Mouse (Mus musculus) embryonic stem cell, embryonic (primary cell): ENCODE results near the gene Nlk.

Source experiments
- CTCF ChIA-PET, 4 experiments: fragments of 300-600 bp in 2 of 4; fragments of 350-600 bp in 2 of 4; sonication (Branson Sonifier 250); formaldehyde crosslinking; loops; one replicate each; lab custom pipeline; 2022; ENCODE audit warnings: inconsistent platforms in 2 of 4; lab: Charles Lee
- POLR2A ChIA-PET, 4 experiments: fragments of 300-600 bp in 2 of 4; fragments of 350-600 bp in 2 of 4; sonication (Branson Sonifier 250); formaldehyde crosslinking; loops; one replicate each; lab custom pipeline; 2022; ENCODE audit warnings: antibody characterized with exemption in 4 of 4, inconsistent platforms in 1 of 4; lab: Charles Lee

Nlk gene

DNA sequence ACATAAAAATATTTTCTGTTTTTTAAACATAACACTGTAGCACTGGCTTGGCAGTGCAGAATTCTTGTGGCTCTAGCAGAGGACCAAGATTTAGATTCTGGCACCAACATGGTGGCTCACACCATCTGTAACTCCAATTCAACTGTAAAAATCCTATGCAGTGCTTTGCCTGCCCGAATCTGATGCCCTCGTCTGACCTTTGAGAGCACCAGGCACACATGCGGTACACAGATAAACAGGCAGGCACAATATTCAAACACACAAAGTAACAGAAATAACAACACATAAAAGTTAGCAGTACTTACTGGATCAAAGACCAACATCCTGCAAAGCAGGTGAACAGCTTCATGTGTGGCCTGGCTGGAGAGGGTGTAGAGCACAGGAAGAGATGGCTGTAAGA is 122.6 kb downstream of the Nlk start:
- CTCF ChIA-PET: interaction anchor here in 2 of 4 experiments (0.6 to 2.5 kb wide), 5 partner anchors 14 to 119 kb away, joined by 3 to 11 read pairs (median 3); partner anchors contain the start of gene Tmem97 (in 1 of the 2)
- POLR2A ChIA-PET: interaction anchor here in 3 of 4 experiments (0.7 to 1.0 kb wide), 3 partner anchors 17 to 1202 kb away, joined by 3 read pairs; partner anchors contain the start of genes Ift20 (in 1 of the 3) and Tnfaip1 (in 1 of the 3)

GRCm38 (mm10) chr11:78574031-78574430 is 123.1 kb downstream of the Nlk start:
- CTCF ChIA-PET: interaction anchor here in 2 of 4 experiments (0.6 to 2.5 kb wide), 5 partner anchors 14 to 119 kb away, joined by 3 to 11 read pairs (median 4); partner anchors contain the start of gene Tmem97 (in 1 of the 2)
- POLR2A ChIA-PET: interaction anchor here in 3 of 4 experiments (0.6 to 1.0 kb wide), 3 partner anchors 11 to 1202 kb away, joined by 3 read pairs; partner anchors contain the start of genes Ift20 (in 1 of the 3) and Tnfaip1 (in 1 of the 3)

- POLR2A ChIA-PET: no interaction called here
- CTCF ChIA-PET: no interaction called here
Measured at GRCm38 (mm10) chr11:78571854-78572253, 125.3 kb downstream of the Nlk start.

- ChIA-PET POLR2A (no interaction called here), CTCF (interaction anchor here in 1 of 4 experiments (1.4 kb wide), 1 partner anchor 251 kb away, joined by 3 read pairs; no protein-coding TSS in a partner anchor)
Measured at GRCm38 (mm10) chr11:78571441-78571840, 125.7 kb downstream of the Nlk start.

DNA sequence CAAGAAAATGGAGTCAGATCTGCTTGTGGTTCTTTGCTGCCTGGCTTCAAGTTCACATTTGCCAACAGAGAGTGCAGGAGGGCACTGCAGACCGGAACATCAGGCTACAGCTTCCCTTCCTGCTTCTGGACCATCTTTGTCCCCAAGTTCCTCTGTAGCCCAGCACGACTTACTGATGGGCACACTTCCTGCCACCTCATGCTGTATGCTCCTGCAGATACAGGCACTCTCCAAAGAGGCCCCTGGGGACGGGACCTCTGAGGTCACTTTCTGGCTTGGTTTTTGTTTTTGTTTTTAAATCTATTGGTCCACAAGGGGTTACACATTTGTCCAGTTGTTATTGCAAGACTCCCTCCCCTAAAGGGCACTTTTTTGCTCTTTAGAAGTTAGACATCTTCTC is 127.4 kb downstream of the Nlk start:
- ChIA-PET POLR2A (no interaction called here), CTCF (no interaction called here)

- POLR2A ChIA-PET: interaction anchor here in 1 of 4 experiments (0.8 to 1.4 kb wide), 3 partner anchors 12 to 43 kb away, joined by 3 to 5 read pairs (median 3); no protein-coding TSS in a partner anchor
- CTCF ChIA-PET: interaction anchor here in 1 of 4 experiments (0.6 kb wide), 1 partner anchor 859 kb away, joined by 4 read pairs; no protein-coding TSS in a partner anchor
Measured at GRCm38 (mm10) chr11:78568827-78569226, 128.3 kb downstream of the Nlk start.

DNA sequence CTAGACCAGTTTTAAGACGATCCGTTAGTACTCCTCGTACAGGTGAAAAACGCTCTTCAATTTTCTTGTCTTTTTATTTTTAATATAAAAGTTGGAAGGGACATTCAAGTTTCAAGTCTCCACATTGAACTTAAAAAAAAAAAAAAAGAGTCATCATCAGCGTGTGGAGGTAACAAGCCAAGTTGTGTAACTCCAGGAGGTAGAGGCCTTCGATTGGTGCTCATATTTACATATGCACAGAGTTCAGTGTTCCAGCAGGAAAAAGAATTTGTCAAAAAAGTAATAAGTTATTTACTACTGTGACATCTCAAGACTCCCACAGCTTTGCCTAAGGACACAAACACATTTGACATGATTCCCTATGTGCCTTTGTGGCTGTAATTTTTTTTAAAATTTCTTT is 129.6 kb downstream of the Nlk start:
- CTCF ChIA-PET: interaction anchor here in 1 of 4 experiments (0.7 kb wide), 1 partner anchor 497 kb away, joined by 5 read pairs; no protein-coding TSS in a partner anchor
- POLR2A ChIA-PET: interaction anchor here in 2 of 4 experiments (0.6 to 1.3 kb wide), 4 partner anchors 10 to 181 kb away, joined by 3 to 6 read pairs (median 4); no protein-coding TSS in a partner anchor

DNA sequence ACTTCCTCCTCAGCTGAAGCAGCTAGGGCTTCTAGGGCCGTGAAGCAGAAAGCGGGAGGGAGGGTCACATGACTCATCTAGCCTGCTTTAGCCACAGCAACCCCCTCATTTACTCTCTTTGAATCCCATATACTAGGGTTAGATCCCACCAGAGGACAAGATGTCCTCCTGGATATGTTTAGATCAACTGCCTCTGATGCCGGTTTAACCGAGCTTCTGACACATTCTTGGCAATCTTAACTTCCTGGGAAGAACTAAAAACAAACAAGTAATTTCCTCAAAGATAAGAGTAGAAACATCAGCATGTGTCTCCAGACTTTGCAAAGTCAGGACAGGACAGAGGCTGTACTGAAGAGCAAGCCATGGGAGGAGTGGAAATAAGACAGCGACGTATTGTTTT is 130.4 kb downstream of the Nlk start:
- CTCF ChIA-PET: interaction anchor here in 1 of 4 experiments (0.7 kb wide), 1 partner anchor 9 kb away, joined by 3 read pairs; no protein-coding TSS in a partner anchor
- POLR2A ChIA-PET: interaction anchor here in 2 of 4 experiments (0.9 to 1.4 kb wide), 2 partner anchors 15 to 17 kb away, joined by 4 read pairs; no protein-coding TSS in a partner anchor

GRCm38 (mm10) chr11:78560447-78560846 is 136.7 kb downstream of the Nlk start:
- CTCF ChIA-PET: interaction anchor here (0.6 to 1.9 kb wide), 22 partner anchors 10 to 1431 kb away, joined by 3 to 11 read pairs (median 3); partner anchors contain the start of genes Sarm1 (in 1 of the 4) and Tmem97 (in 1 of the 4)
- POLR2A ChIA-PET: interaction anchor here (0.5 to 2.1 kb wide), 10 partner anchors 9 to 1172 kb away, joined by 3 to 12 read pairs (median 5); partner anchors contain the start of gene Tmem97 (in 2 of the 4)

- CTCF ChIA-PET: interaction anchor here in 3 of 4 experiments (0.6 to 0.9 kb wide), 5 partner anchors 9 to 399 kb away, joined by 3 read pairs; no protein-coding TSS in a partner anchor
- POLR2A ChIA-PET: interaction anchor here in 2 of 4 experiments (0.8 to 13.7 kb wide), 11 partner anchors 8 to 270 kb away, joined by 3 to 205 read pairs (median 3); partner anchors contain the start of genes Ift20 (in 1 of the 2) and Tnfaip1 (in 1 of the 2)
Measured at GRCm38 (mm10) chr11:78557241-78557640, 139.9 kb downstream of the Nlk start.

GRCm38 (mm10) chr11:78556070-78556469 is 141.1 kb downstream of the Nlk start:
- ChIA-PET CTCF (no interaction called here), POLR2A (interaction anchor here in 2 of 4 experiments (1.1 to 13.7 kb wide), 5 partner anchors 11 to 29 kb away, joined by 3 to 205 read pairs (median 4); partner anchors contain the start of genes Ift20 (in 2 of the 2) and Tnfaip1 (in 2 of the 2))

- CTCF ChIA-PET: interaction anchor here in 1 of 4 experiments (1.2 kb wide), 1 partner anchor 11 kb away, joined by 3 read pairs; no protein-coding TSS in a partner anchor
- POLR2A ChIA-PET: interaction anchor here in 2 of 4 experiments (1.5 to 13.7 kb wide), 4 partner anchors 11 to 19 kb away, joined by 3 to 205 read pairs (median 6); partner anchors contain the start of genes Ift20 (in 2 of the 2) and Tnfaip1 (in 2 of the 2)
Measured at GRCm38 (mm10) chr11:78555623-78556022, 141.6 kb downstream of the Nlk start.

DNA sequence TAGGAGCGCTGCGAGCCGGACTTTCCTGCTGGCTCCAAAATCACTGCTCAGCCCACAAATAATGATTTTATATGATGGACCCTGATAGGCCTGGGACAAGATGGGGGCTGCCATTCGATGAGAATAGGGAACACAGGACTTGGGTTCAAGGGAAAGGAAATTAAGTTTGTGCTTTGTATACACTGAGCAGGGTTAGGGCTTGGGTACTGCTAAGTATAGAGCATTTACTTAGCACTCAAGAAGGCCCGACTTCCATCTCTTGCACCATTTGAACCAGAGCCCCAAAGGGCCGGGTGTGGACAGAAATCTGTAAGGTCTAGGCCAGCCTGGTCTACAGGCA is 146.1 kb downstream of the Nlk start:
- POLR2A ChIA-PET: interaction anchor here in 3 of 4 experiments (0.5 to 13.7 kb wide), 27 partner anchors 8 to 464 kb away, joined by 3 to 205 read pairs (median 5); partner anchors contain the start of genes Ift20 (in 3 of the 3), Poldip2 (in 3 of the 3), Tmem199 (in 3 of the 3) and Tnfaip1 (in 3 of the 3)
- CTCF ChIA-PET: interaction anchor here in 1 of 4 experiments (1.4 kb wide), 1 partner anchor 23 kb away, joined by 3 read pairs; no protein-coding TSS in a partner anchor

DNA sequence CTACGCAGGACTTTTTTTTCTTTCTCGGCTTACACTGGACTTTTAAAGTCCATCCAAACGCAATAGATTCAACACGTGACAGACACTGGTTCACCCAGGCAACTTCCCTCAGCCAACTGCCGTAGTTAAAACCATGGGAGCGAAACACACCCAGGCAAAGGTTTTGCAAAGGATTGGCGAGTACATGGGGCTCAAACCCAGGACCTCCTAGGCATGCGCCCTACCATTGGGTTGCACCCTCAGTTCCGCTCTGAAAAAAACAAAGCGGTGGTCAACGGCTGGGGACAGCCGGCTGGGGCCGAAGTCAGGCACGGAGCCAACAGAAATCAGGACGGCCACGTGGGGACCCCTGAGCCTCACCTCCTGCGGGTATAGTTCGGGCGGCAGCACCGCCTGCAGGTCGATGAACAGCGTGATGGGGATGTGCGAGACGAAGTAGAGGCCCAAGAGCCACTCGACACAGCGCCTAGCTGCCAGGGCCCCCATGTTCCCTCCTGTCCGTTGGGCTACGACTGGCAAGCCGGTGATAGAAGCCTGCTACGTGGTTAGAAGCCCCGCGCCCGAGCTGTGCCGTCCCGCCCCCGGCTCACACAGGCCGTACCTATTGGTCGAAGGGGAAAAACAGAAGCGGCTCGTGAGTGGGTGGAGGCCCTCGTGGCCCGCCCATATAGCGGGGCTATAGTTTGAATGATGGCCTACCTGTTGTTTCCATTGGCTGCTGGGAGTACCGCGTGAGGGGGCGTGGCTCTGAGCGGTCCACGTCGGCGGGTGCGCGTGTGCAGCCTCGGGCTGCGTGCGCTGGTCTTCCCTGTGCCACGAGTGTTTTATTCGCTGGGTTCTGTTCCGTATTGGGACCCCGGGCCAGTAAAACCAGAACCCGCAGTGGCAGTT is 146.8 kb downstream of the Nlk start, which contains the start of gene Tmem97:
Tmem97 (minus strand) TSS at position 610 of the 891 bp plus-strand sequence.
- ChIA-PET POLR2A (interaction anchor here in 3 of 4 experiments (0.6 to 13.7 kb wide), 26 partner anchors 7 to 289 kb away, joined by 3 to 205 read pairs (median 4); partner anchors contain the start of genes Ift20 (in 3 of the 3), Poldip2 (in 3 of the 3), Tmem199 (in 3 of the 3) and Tnfaip1 (in 3 of the 3)), CTCF (interaction anchor here in 2 of 4 experiments (0.5 to 1.4 kb wide), 5 partner anchors 10 to 300 kb away, joined by 3 read pairs; no protein-coding TSS in a partner anchor)

- ChIA-PET POLR2A (interaction anchor here in 3 of 4 experiments (0.7 to 13.7 kb wide), 15 partner anchors 8 to 177 kb away, joined by 3 to 205 read pairs (median 7); partner anchors contain the start of genes Ift20 (in 3 of the 3), Tnfaip1 (in 3 of the 3), Poldip2 (in 2 of the 3) and Tmem199 (in 2 of the 3)), CTCF (interaction anchor here in 2 of 4 experiments (1.0 to 1.2 kb wide), 2 partner anchors 11 to 96 kb away, joined by 3 read pairs; no protein-coding TSS in a partner anchor)
Measured at GRCm38 (mm10) chr11:78549491-78549987, 147.6 kb downstream of the Nlk start.

DNA sequence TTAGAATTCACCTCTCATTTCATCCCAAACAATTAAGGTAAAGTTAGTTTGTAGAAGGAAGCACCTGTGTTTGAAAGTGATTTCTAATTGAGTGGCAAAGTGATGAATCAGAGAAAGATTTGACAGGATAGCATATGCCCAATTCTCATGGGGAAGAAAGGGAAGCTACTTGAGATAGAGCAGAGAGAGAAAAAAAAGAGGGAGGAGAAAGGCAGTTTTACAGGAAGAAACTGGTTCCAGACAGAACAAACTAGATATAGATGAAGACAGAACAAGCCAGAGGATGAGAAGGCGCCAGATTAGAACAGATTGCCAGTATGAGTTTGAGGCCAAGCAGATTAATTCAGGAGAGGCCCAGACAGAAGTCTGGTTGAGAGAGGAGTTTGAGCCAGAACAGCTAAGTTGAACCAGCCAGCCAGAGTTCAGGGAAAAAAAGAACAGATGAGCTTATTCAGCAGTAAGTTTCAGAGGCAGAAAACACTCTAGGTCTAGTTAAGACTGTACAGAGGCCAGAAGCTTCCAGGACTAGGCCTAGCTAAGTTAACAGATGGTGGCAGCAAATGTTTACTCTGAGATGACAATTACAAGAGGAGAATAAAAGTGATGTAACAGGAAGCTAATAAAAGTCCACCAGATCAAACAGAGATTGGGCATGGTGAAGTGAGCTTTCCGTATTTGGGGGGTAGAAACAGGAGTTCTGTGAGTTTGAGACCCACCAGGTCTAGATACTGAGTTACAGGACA is 149.3 kb downstream of the Nlk start:
- ChIA-PET CTCF (interaction anchor here in 1 of 4 experiments (0.6 kb wide), 1 partner anchor 665 kb away, joined by 3 read pairs; no protein-coding TSS in a partner anchor), POLR2A (interaction anchor here in 3 of 4 experiments (0.6 to 13.7 kb wide), 14 partner anchors 8 to 74 kb away, joined by 3 to 205 read pairs (median 6); partner anchors contain the start of genes Ift20 (in 3 of the 3), Tnfaip1 (in 3 of the 3), Poldip2 (in 2 of the 3) and Tmem199 (in 2 of the 3))
